Mouse (Mus musculus): ENCODE measurements around the gene Dmrt1.

The Dmrt1 gene

GRCm38 (mm10) chr19:25622291-25623251 is 117.2 kb downstream of the Dmrt1 start:
- peak; percentile 28 to 53 for DNase-seq (ENCODE audit: low spot score in 2 of 2)

DNA sequence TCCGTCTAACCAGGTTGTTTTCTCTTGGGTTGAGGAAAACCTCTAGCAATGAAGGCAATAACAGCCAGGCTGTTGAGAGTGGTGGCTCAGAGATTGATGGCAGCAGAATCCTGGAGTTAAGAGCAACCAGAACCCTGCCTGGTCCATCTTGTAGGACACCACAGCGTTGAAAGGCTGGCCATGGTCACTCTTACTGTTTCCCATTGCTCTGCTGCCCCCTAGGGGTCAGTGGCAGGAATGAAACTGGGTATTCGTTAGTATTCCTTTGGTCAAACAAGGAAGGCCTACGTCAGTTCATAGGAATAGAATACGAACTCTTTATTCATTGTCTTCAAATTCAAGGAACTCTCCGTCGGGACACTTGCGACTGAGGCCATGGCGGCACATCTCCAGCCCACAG is 123.1 kb downstream of the Dmrt1 start:
- peak; percentile 55 to 60 for DNase-seq (ENCODE audit: low spot score in 2 of 2)

GRCm38 (mm10) chr19:25635119-25635518 is 129.7 kb downstream of the Dmrt1 start:
- no peak for DNase-seq (ENCODE audit: low spot score in 2 of 2)

- DNase-seq (ENCODE audit: low spot score in 2 of 2): peak; percentile 54 to 61
Measured at GRCm38 (mm10) chr19:25635622-25636244, 130.3 kb downstream of the Dmrt1 start.

- DNase-seq (ENCODE audit: low spot score in 2 of 2): no peak
Measured at GRCm38 (mm10) chr19:25638766-25639361, 133.4 kb downstream of the Dmrt1 start.

GRCm38 (mm10) chr19:25641786-25642185 is 136.4 kb downstream of the Dmrt1 start:
- DNase-seq (ENCODE audit: low spot score in 2 of 2): no peak

GRCm38 (mm10) chr19:25647136-25647535 is 141.7 kb downstream of the Dmrt1 start:
- no peak for DNase-seq (ENCODE audit: low spot score in 2 of 2)

DNA sequence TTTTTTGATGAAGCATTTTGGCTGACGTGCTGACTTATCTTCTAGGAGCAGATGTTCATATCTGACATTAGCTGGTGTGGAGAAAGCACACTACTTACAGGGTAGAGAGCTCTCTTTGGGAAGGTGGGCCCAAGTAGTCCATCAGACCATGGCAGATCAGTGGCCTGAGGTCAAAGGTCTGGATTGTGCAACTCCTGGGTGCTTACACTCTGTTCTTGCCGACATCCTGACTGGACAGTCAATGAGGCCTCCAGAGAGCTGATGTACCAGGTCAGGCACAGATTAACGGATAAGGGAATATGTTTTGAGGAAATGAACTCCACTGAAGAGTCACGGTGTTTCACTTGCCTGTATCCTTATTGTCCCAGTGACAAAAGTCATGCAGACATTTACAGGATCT is 143.3 kb downstream of the Dmrt1 start:
- no peak for DNase-seq (ENCODE audit: low spot score in 2 of 2)

- no peak for DNase-seq (ENCODE audit: low spot score in 2 of 2)
Measured at GRCm38 (mm10) chr19:25650474-25650873, 145.1 kb downstream of the Dmrt1 start.

DNA sequence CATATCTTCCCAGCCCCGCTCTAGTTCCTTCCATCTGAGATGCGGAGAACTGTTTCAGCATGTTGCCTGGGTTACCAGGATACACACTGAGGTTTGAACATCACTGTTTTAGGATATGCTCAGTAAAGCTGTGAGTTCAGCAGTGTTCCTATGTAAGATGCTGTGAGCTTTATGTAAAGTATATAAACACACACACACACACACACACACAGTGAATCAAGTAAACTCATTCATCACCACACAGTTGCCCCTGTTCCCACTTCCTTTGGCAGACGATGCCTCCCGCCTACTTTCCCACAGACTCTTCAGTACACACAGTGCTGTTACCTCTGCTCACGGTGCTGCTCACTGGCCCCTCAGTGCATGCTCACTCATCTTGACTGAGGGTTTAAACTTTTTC is 147.1 kb downstream of the Dmrt1 start:
- no peak for DNase-seq (ENCODE audit: low spot score in 2 of 2)
